Mouse (Mus musculus): Measurements from ENCODE around the gene Slc7a6.

DNA sequence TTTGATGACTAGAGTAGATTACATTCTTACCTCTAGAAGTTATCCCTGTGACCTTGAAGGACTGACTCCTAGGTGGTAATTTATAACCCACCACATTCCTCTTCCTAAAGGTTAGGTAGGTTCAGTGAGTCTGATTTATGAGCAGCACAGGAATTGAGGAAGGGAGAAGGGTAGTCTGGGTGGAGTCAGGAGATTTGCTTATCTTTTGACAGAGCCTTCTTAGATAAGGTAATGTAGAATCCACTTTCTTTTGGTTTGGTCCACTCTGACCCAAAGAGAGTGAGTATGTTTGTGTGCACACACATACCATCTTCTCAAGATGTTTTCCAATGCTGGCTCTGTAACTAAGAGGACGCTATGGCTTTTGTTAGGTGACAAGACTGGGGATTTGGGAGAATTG, 8.9 kb downstream of the Slc7a6 start:
- TF ChIP-seq CTCF (IDR thresholded peaks at IDR 0.05; ENCODE audit: low read depth) (no peak), EP300 (IDR thresholded peaks at IDR 0.05; ENCODE audit: low read depth) (no peak)

All from liver, postnatal 0 days (tissue).